Mouse (Mus musculus): ENCODE measurements at regions not wholly inside any gene's neighbourhood (a gene's known extent, or its start where the extent isn't known, plus 50 kb on each side); places are given as distances from the start of the nearest gene placed in this dataset.
A peak's percentile ranks its signal among the peaks of the same experiment; 100 is the strongest.
"Not testable (repeated sequence)": the region's sequence is repeated elsewhere in the genome, so short reads cannot be mapped to it uniquely, and the experiment has no call there.

- ATAC-seq (ENCODE audit: low TSS enrichment), result no peak
Measured at GRCm38 (mm10) chr2:99470856-99471465, 803.9 kb upstream of the Gm10800 start.

DNA sequence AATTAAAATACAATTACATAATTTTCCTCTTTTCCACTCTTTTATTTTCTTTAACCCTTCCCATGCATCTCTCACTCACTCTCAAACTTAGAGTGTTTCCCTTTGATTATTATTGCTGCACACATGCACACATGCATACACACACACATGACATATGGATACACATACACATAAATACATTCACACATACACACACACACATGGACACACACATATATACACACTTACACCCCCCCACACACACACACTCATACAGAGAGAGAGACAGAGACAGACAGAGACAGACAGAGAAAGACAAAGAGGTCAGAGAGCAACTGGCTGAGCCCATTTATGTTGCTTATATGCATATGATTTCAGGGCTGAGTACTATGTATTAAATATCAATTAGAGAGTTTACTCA, 764.2 kb upstream of the Gm10800 start:
- no peak for ATAC-seq (ENCODE audit: low TSS enrichment)

- ATAC-seq (ENCODE audit: low TSS enrichment), result no peak
Measured at GRCm38 (mm10) chr2:99430511-99430910, 763.4 kb upstream of the Gm10800 start.

- no peak for ATAC-seq (ENCODE audit: low TSS enrichment)
Measured at GRCm38 (mm10) chr2:99421622-99422021, 754.5 kb upstream of the Gm10800 start.

DNA sequence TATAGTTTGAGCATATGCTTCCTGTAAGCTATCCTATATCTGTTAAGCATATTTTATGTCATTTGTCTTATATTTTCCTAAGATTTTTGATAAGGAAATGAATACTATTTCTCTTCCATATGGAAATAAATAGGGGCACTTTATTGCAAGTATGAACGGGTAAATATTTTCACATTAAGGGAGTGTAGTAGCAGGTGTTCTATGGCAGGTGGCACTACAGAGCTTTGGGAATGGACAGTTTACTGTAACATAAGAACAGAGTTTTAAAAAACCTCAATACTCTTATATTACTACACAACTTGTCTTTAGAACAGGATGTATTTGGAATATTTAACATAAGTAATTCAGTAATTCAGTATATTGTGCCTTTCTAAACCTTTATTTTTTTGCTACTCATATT, 742.4 kb upstream of the Gm10800 start:
- peak; percentile 65; the same call in 1 of the 2 replicates for ATAC-seq (ENCODE audit: low TSS enrichment)

DNA sequence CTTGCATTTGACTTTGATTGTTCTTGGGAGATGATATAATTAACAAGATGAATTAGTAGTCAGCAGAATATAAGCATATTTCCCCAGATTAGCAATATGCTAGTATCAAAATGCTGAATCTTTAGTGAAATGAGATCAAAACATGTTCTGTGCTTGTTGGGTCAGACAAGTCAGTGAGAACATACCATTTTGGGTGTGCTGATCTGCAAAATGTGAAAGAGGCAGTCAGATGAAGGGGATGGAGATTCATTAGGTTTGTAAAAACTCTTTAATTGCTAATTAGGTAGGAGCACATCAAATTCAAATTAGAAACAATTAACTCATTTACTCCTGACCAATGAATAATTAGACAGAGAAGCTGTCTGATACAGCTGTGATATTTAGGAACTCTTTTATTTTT, 712.6 kb upstream of the Gm10800 start:
- ATAC-seq (ENCODE audit: low TSS enrichment), result no peak

GRCm38 (mm10) chr2:99363651-99364050, 696.5 kb upstream of the Gm10800 start:
- ATAC-seq (ENCODE audit: low TSS enrichment), result not testable (repeated sequence)

DNA sequence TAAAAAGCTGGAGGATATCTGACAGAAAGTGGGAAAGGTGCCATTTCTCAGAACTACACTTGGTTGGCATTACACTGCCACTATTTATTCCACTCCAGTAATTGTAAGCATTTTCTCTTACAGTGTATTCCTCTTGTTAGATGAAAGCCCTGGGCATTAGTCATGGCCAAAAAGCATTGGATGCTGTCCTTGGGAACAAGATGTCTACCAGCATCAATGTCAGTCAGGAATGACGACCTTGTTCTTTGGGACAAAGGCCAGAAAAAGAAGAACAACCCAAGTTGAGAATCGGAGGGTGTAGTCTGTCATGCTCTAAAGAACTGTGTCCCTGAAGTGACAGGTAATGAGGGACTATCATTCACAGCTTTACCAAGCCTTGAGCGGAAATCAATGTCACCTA, 662.1 kb upstream of the Gm10800 start:
- no peak for ATAC-seq (ENCODE audit: low TSS enrichment)
